Comparison of ENCODE assay signal across 13 mouse cellular contexts in genomic region chr16:15054306-15055001, GRCm38 (mm10).
DNase-seq lines count a peak whose midpoint lies in the region; ATAC-seq lines count a peak whose summit lies in the region.
"Had no signal": no experiment of that assay in that cellular context is flagged by ENCODE, and none has a peak within 500 bp of the region (broad histone marks: within the 10 kb centered on the region; RNA-seq: fewer than 3 reads in every experiment).

No protein-coding gene starts in this region.

- intact Hi-C loops in heart, postnatal 25 days (cut with DNase I) = loop anchor here (5.0 kb wide), 1 partner anchor 352 kb away; no protein-coding TSS in a partner anchor
- intact Hi-C loops in left cerebral cortex, postnatal 25 days (cut with DNase I) = no loop called here

- H3K27ac ChIP-seq in forebrain, embryonic 10.5 days = no peak overlapping the region
- no peak overlapping the region for H3K27ac ChIP-seq in forebrain, embryonic 14.5 days (ENCODE audit: low read depth, low read length)
- H3K27ac ChIP-seq in embryonic facial prominence, embryonic 10.5 days (replicated peaks) = peak overlapping the region; percentile 82
- H3K27ac ChIP-seq: neural tube, embryonic 12.5 days had no signal

- peak; percentile 15 for DNase-seq in forebrain, embryonic 10.5 days (ENCODE audit: extremely low spot score, low spot score)
- no peak for DNase-seq in forebrain, embryonic 14.5 days (ENCODE audit: low spot score)
- DNase-seq in 3T3-L1 (ENCODE audit: low read depth, low spot score) = peak; percentile 56
- peak; percentile 32 for DNase-seq in embryonic facial prominence, embryonic 10.5 days (ENCODE audit: low spot score)
- peak; percentile 16 for DNase-seq in heart, postnatal 25 days (ENCODE audit: low spot score)
- DNase-seq in spleen, adult 18-20 months = no peak
- DNase-seq in kidney, adult 11 months = no peak
- no peak for DNase-seq in left cerebral cortex, postnatal 25 days (ENCODE audit: low spot score in 2 of 2)
- DNase-seq: B cell, adult 2 months; cerebellum, adult 9-10 months; kidney, adult 8-10 months; lung, postnatal 4 days had no signal

- H3K9ac ChIP-seq in forebrain, embryonic 14.5 days (ENCODE audit: low read length) = no peak overlapping the region
- H3K9ac ChIP-seq: neural tube, embryonic 12.5 days had no signal

- H3K9me3 ChIP-seq in forebrain, embryonic 10.5 days = no peaks in the 10 kb centered on the region
- H3K9me3 ChIP-seq in forebrain, embryonic 14.5 days (replicated peaks; ENCODE audit: control insufficient read depth, low read length) = no peaks in the 10 kb centered on the region
- no peaks in the 10 kb centered on the region for H3K9me3 ChIP-seq in embryonic facial prominence, embryonic 10.5 days
- H3K9me3 ChIP-seq: neural tube, embryonic 12.5 days had no signal

- H3K36me3 ChIP-seq in forebrain, embryonic 10.5 days (replicated peaks) = no peaks in the 10 kb centered on the region
- no peaks in the 10 kb centered on the region for H3K36me3 ChIP-seq in forebrain, embryonic 14.5 days (ENCODE audit: control insufficient read depth, insufficient read depth, low read length)
- no peaks in the 10 kb centered on the region for H3K36me3 ChIP-seq in embryonic facial prominence, embryonic 10.5 days (replicated peaks)
- H3K36me3 ChIP-seq: neural tube, embryonic 12.5 days had no signal

- H3K4me2 ChIP-seq in forebrain, embryonic 14.5 days (ENCODE audit: low read length) = no peak overlapping the region
- H3K4me2 ChIP-seq: neural tube, embryonic 12.5 days had no signal

- peaks cover 41% of the 10 kb centered on the region for H3K4me1 ChIP-seq in forebrain, embryonic 10.5 days
- H3K4me1 ChIP-seq in forebrain, embryonic 14.5 days (ENCODE audit: control insufficient read depth, insufficient read depth, low read length) = peaks cover 7% of the 10 kb centered on the region
- peaks cover 50% of the 10 kb centered on the region for H3K4me1 ChIP-seq in embryonic facial prominence, embryonic 10.5 days

- no peak for ATAC-seq in forebrain, embryonic 14.5 days

- WGBS in forebrain, embryonic 10.5 days = 29% methylated on average over 5 of the region's 5 CpGs
- WGBS in forebrain, embryonic 14.5 days = 33% methylated on average over 5 of the region's 5 CpGs
- WGBS in embryonic facial prominence, embryonic 10.5 days = 25% methylated on average over 5 of the region's 5 CpGs

- no peaks in the 10 kb centered on the region for H3K27me3 ChIP-seq in forebrain, embryonic 10.5 days (ENCODE audit: poor library complexity, severe bottlenecking)
- no peaks in the 10 kb centered on the region for H3K27me3 ChIP-seq in forebrain, embryonic 14.5 days (replicated peaks; ENCODE audit: control insufficient read depth, insufficient read depth, low read length)
- no peaks in the 10 kb centered on the region for H3K27me3 ChIP-seq in embryonic facial prominence, embryonic 10.5 days (replicated peaks; ENCODE audit: low read depth, poor library complexity, severe bottlenecking)
- H3K27me3 ChIP-seq: neural tube, embryonic 12.5 days had no signal

- no peak overlapping the region for H3K4me3 ChIP-seq in forebrain, embryonic 10.5 days
- no peak overlapping the region for H3K4me3 ChIP-seq in forebrain, embryonic 14.5 days (ENCODE audit: low read depth, low read length)
- H3K4me3 ChIP-seq in embryonic facial prominence, embryonic 10.5 days = no peak overlapping the region
- H3K4me3 ChIP-seq: neural tube, embryonic 12.5 days had no signal

Comparison
In these comparisons a context has a peak if more than half of its experiments do, and no peak if none do; other contexts are left out.
1. DNase-seq: peak in forebrain, embryonic 10.5 days (single experiment), 3T3-L1 (single experiment), embryonic facial prominence, embryonic 10.5 days (single experiment) and heart, postnatal 25 days (single experiment); none in forebrain, embryonic 14.5 days (single experiment), spleen, adult 18-20 months (0 of 2), kidney, adult 11 months (single experiment) and left cerebral cortex, postnatal 25 days (0 of 2).